Mouse (Mus musculus) ES-E14 (cell line): ENCODE data around the gene Irak2. TPM values are rescaled to one million over a fixed set of nuclear protein-coding genes. Genes with fewer than 3 reads are reported as not detected.

ENCODE experiments used
- DNase-seq: peaks from one replicate; pipeline ENCODE4 v3.0.0-alpha.2; 2013; ENCODE audit warnings: low read depth, low spot score
- H3K27ac ChIP-seq: 2 replicates; pipeline ENCODE4 v1.5.1; 2012; ENCODE audit warnings: low read depth, mild to moderate bottlenecking, low read length, moderate library complexity, mixed read lengths; ENCODE audit not compliant: poor library complexity, insufficient read depth, severe bottlenecking
- H3K36me3 ChIP-seq: 2 replicates; pipeline ENCODE4 v1.6.1; 2012; ENCODE audit warnings: mild to moderate bottlenecking, low read length, moderate library complexity, mixed read lengths; ENCODE audit not compliant: control insufficient read depth, poor library complexity, insufficient read depth, severe bottlenecking
- H3K4me1 ChIP-seq, 2 experiments: fragments of 150-350 bp in 1 of 2; sonication (generic) in 1 of 2; 2 replicates each; pipeline ENCODE4 v1.6.1; 2012; ENCODE audit warnings: low read length in 2 of 2, mild to moderate bottlenecking in 1 of 2, mixed read lengths in 1 of 2; ENCODE audit not compliant: control insufficient read depth in 2 of 2, insufficient read depth in 2 of 2, poor library complexity in 1 of 2
- H3K4me3 ChIP-seq, 2 experiments: fragments of 150-350 bp in 1 of 2; sonication (generic) in 1 of 2; 2 replicates each; pipeline ENCODE4 v1.5.1; 2012; ENCODE audit warnings: low read length in 2 of 2, low read depth in 1 of 2, mild to moderate bottlenecking in 1 of 2, mixed read lengths in 1 of 2; ENCODE audit not compliant: insufficient read depth in 1 of 2, poor library complexity in 1 of 2, severe bottlenecking in 1 of 2
- H3K9ac ChIP-seq: 2 replicates; pipeline ENCODE4 v1.6.1; 2012; ENCODE audit warnings: low read depth, mild to moderate bottlenecking, low read length, mixed read lengths; ENCODE audit not compliant: poor library complexity, insufficient read depth, severe bottlenecking
- H3K9me3 ChIP-seq: fragments of 150-350 bp; sonication (generic); 2 replicates; pipeline ENCODE4 v1.6.1; 2012; ENCODE audit warnings: low read depth, mild to moderate bottlenecking, low read length; ENCODE audit not compliant: control insufficient read depth, insufficient read depth
- CHD2 ChIP-seq: IDR thresholded peaks from 2 replicates; pipeline ENCODE4 v1.6.1; 2014; ENCODE audit warnings: mild to moderate bottlenecking, low read depth, low read length, inconsistent platforms
- HCFC1 ChIP-seq: IDR thresholded peaks from 2 replicates; pipeline ENCODE4 v1.6.1; 2012; ENCODE audit warnings: low read length, inconsistent platforms, borderline replicate concordance; ENCODE audit not compliant: insufficient read depth
- MAFK ChIP-seq: IDR thresholded peaks from 2 replicates; pipeline ENCODE4 v1.6.1; 2014; ENCODE audit warnings: mild to moderate bottlenecking, low read depth, low read length, inconsistent platforms; ENCODE audit not compliant: insufficient read depth
- ZC3H11A ChIP-seq: IDR thresholded peaks from 2 replicates; pipeline ENCODE4 v1.6.1; 2012; ENCODE audit warnings: low read depth, mild to moderate bottlenecking, inconsistent platforms, low read length, borderline replicate concordance
- ZNF384 ChIP-seq: IDR thresholded peaks from 2 replicates; pipeline ENCODE4 v1.6.1; 2012; ENCODE audit warnings: low read depth, low read length, inconsistent platforms
- in situ Hi-C, 2 experiments: fragments of 600-800 bp; cut with MboI; formaldehyde crosslinking; loops; one replicate each; pipeline ENCODE4 v1.15.1; 2025; ENCODE audit warnings: low sequenced_read_pairs in 2 of 2, inconsistent platforms in 1 of 2; ENCODE audit not compliant: unreplicated experiment in 2 of 2
- total RNA-seq: library from RNA; depleted of rRNA; stranded (reverse); fragments of 300-350 nt; gene quantifications from 2 replicates; pipeline ENCODE4 v1.2.3, GENCODE M21; 2012

Irak2 gene
- total RNA-seq, 1 experiment, result 22.0 TPM

- Histone ChIP-seq H3K9ac (no peak overlapping the region), H3K9me3 (no peaks in the 10 kb centered on the region), H3K27ac (no peak overlapping the region), H3K4me3 (no peak overlapping the region), H3K36me3 (no peaks in the 10 kb centered on the region), H3K4me1 (no peaks in the 10 kb centered on the region)
- DNase-seq, result no peak
- TF ChIP-seq ZNF384, result no peak
- no peak for TF ChIP-seq HCFC1
- no peak for TF ChIP-seq CHD2
- TF ChIP-seq MAFK, result no peak
- no peak for TF ChIP-seq ZC3H11A
- in situ Hi-C loops, result no loop called here
Measured at GRCm38 (mm10) chr6:113642605-113643004, 4.3 kb downstream of the Irak2 start.

DNA sequence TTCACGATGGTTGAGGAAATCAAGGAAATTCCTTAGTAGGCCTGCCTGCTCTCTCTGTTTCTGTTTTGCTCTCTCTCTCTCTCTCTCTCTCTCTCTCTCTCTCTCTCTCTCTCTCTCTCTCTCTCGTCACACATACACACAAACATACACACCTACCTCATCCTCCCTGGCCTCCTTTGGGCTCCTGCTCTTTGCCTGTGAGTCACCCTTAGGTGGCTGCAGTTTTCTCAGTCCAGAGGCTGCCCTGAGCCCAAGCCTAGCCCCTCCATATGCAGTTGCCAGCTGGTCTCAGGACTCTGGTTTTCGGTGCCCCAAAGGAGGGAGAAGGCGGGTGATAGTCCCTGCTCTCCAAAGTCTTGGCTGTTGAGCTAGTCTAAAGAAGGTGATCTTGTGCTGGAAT lies 4.8 kb downstream of the Irak2 start:
- DNase-seq, result no peak
- TF ChIP-seq MAFK (no peak), ZC3H11A (no peak), HCFC1 (no peak), ZNF384 (no peak), CHD2 (no peak)
- Histone ChIP-seq H3K4me3 (no peak overlapping the region), H3K9ac (no peak overlapping the region), H3K9me3 (no peaks in the 10 kb centered on the region), H3K36me3 (no peaks in the 10 kb centered on the region), H3K4me1 (no peaks in the 10 kb centered on the region), H3K27ac (no peak overlapping the region)
- in situ Hi-C loops, result no loop called here

DNA sequence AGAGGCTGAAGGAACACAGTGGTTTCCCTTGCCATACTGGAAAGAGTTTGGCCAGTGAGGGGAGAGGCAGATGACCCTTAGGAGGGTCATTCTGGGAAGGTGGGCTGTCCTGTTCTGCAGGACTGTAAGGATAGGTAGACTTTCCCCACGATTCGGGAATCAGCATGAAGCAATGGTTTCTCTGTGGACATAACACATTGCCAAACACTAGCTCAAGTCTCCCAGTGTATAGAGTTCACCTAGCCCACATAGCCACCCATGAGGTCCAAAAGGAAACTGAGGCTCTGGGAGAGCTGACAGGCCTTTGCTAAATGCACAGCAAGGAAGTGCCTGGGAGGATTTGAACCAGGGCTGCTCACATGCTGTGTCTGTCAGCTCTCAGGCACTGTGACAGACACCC lies 5.7 kb downstream of the Irak2 start:
- no peak overlapping the region for H3K9ac ChIP-seq
- TF ChIP-seq ZNF384 (no peak), MAFK (no peak), ZC3H11A (no peak), CHD2 (no peak), HCFC1 (no peak)
- in situ Hi-C loops, result no loop called here
- no peak for DNase-seq
- H3K4me1 ChIP-seq, result no peaks in the 10 kb centered on the region
- no peaks in the 10 kb centered on the region for H3K36me3 ChIP-seq
- no peak overlapping the region for H3K4me3 ChIP-seq
- no peak overlapping the region for H3K27ac ChIP-seq
- H3K9me3 ChIP-seq, result no peaks in the 10 kb centered on the region

GRCm38 (mm10) chr6:113644808-113645207 lies 6.5 kb downstream of the Irak2 start:
- Histone ChIP-seq H3K9me3 (no peaks in the 10 kb centered on the region), H3K9ac (no peak overlapping the region), H3K4me1 (no peaks in the 10 kb centered on the region), H3K4me3 (no peak overlapping the region), H3K36me3 (no peaks in the 10 kb centered on the region), H3K27ac (no peak overlapping the region)
- DNase-seq, result no peak
- TF ChIP-seq ZC3H11A, result no peak
- no peak for TF ChIP-seq HCFC1
- TF ChIP-seq CHD2, result no peak
- no peak for TF ChIP-seq ZNF384
- no peak for TF ChIP-seq MAFK
- in situ Hi-C loops, result no loop called here

DNA sequence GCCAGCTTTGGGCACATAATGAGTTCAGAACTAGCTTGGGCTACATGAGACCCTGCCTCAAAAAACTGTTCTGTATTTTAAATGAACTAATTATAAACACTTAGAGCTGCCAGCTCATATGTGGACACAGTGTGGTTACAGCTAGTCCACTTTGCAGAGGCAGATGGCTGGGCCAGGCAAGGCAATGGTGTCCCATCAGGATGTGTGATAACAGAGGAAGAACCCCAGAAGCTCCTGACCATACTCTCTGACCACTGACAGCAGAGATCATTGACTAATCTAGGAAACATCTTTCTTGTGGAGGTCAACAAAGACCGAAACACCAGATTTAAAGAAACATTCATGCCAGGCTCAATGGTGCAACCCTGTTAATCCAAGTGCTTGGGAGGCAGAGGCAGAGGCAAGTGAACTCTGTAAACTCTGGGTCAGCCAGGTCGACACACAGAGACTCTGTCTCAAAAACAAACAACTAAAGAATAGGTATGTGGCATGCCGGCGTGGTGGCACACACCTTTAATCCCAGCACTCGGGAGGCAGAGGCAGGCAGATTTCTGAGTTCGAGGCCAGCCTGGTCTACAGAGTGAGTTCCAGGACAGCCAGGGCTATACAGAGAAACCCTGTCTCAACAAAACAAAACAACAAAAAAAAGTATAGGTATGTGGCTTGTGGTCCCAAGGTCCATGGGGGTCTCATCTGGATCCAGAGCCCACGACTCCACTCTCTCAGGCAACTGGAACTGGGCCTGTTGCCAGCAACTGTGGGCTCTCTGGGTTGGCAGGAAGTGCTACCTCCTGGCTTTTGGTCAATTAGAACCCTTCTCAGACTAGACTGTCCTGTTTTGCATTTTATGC lies 11.3 kb downstream of the Irak2 start:
- TF ChIP-seq HCFC1 (no peak), CHD2 (no peak), MAFK (no peak), ZNF384 (no peak), ZC3H11A (no peak)
- H3K9ac ChIP-seq, result no peak overlapping the region
- in situ Hi-C loops, result no loop called here
- peaks cover 1 to 12% of the 10 kb centered on the region in 2 experiments; a peak in 2 of 4 replicates for H3K4me1 ChIP-seq
- no peaks in the 10 kb centered on the region for H3K9me3 ChIP-seq
- no peak overlapping the region for H3K27ac ChIP-seq
- no peak overlapping the region for H3K4me3 ChIP-seq
- DNase-seq, result no peak
- no peaks in the 10 kb centered on the region for H3K36me3 ChIP-seq
